Mouse (Mus musculus): ENCODE data around the gene Tenm4. TPM values are rescaled to one million over a fixed set of nuclear protein-coding genes. Genes with fewer than 3 reads are reported as not detected.

Tenm4 gene
- total and polyA plus RNA-seq, 2 experiments = 0.09 to 0.11 TPM

DNA sequence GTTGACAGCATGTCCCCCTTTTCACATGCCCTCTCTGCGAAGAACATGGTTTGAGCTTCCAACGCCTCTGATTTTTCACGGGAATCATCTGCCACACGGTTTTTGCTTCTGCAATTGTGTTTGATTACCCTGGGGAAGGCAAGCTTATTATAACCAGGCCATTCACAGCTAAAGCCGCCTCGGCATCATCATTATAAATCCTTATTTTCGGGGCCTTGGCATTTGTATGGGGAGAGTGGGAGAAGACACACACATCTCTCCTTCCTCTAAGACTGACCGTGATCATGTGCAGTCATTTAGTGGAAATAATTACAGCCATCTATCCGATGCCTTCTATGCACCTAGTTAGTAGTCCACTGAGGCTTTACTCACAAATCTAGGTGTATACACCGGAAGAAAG lies 719.9 kb downstream of the Tenm4 start:
- H3K36me3 ChIP-seq (ENCODE audit: control insufficient read depth, insufficient read depth, low read length) = no peaks in the 10 kb centered on the region
- 94% methylated on average over 10 of the region's 10 CpGs for WGBS
- TF ChIP-seq POLR2A (IDR thresholded peaks at IDR 0.05; ENCODE audit: extremely low read depth, insufficient read depth, low read length) (no peak), CTCF (IDR thresholded peaks at IDR 0.05; ENCODE audit: low read depth, low read length) (no peak)
- no peak overlapping the region for H3K27ac ChIP-seq (replicated peaks; ENCODE audit: insufficient read depth, low read depth, low read length)
- no peak overlapping the region for H3K4me3 ChIP-seq (ENCODE audit: insufficient read depth, low read depth, low read length)
- no peaks in the 10 kb centered on the region for H3K27me3 ChIP-seq (ENCODE audit: control insufficient read depth, insufficient read depth, low read length)
- H3K4me1 ChIP-seq (ENCODE audit: control insufficient read depth, insufficient read depth, low read length) = no peaks in the 10 kb centered on the region
- DNase-seq (ENCODE audit: extremely low read depth, low read depth, low spot score) = no peak
- no peaks in the 10 kb centered on the region for H3K79me2 ChIP-seq (ENCODE audit: control insufficient read depth, insufficient read depth, low read length)
- no peak overlapping the region for H3K9ac ChIP-seq (ENCODE audit: low read depth, low read length)

DNA sequence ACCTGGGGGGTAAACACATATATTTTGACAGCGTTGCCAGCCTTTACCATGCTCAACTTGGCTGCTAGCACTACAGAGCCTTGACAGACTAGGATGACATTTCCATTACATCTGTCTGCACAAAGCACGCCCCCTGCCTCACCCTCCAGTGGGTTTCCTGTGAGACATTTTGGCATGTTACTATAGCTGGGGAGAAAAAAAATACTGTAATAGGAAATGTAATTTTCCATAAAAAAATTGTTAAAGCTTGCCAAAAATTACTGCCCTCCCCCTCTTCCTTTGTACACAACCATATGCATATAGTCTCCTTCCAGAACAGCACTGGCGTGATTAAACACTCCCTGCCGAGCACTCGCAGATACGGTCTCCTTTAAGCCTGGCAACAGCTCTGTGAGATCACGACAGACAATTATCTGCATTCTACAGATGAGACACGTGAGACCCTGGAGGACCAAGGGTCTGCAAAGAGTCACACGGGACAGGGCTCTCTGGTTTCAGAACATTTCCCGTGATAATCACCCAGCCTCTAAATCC lies 728.1 kb downstream of the Tenm4 start:
- no peaks in the 10 kb centered on the region for H3K4me1 ChIP-seq (ENCODE audit: control insufficient read depth, insufficient read depth, low read length)
- peaks cover 3% of the 10 kb centered on the region; the same call in 1 of the 2 replicates for H3K27me3 ChIP-seq (ENCODE audit: control insufficient read depth, insufficient read depth, low read length)
- 64% methylated on average over 10 of the region's 10 CpGs for WGBS
- no peaks in the 10 kb centered on the region for H3K36me3 ChIP-seq (ENCODE audit: control insufficient read depth, insufficient read depth, low read length)
- no peak for DNase-seq (ENCODE audit: extremely low read depth, low read depth, low spot score)
- no peak overlapping the region for H3K27ac ChIP-seq (replicated peaks; ENCODE audit: insufficient read depth, low read depth, low read length)
- no peak overlapping the region for H3K9ac ChIP-seq (ENCODE audit: low read depth, low read length)
- no peak overlapping the region for H3K4me3 ChIP-seq (ENCODE audit: insufficient read depth, low read depth, low read length)
- TF ChIP-seq CTCF (IDR thresholded peaks at IDR 0.05; ENCODE audit: low read depth, low read length) (no peak), POLR2A (IDR thresholded peaks at IDR 0.05; ENCODE audit: extremely low read depth, insufficient read depth, low read length) (no peak)
- no peaks in the 10 kb centered on the region for H3K79me2 ChIP-seq (ENCODE audit: control insufficient read depth, insufficient read depth, low read length)

DNA sequence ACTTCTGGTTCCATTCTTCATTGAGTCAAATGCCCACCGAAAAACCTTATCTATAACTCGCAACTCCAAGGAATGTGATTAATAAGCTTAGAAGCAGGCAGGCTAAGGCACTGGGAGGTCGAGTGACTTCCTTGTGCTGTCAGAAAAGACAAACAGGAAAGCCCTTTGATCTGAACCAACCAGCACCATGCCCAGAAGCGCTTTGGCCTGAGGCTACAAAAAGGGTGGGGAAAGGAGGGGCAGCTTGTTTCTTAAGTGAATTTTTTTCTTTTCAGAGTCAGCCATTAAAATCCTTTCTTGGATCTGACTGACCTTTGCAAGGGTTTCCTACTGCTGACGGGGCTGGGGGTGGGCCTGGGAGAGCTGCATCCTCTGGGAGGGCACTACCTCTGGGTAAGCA lies 731.1 kb downstream of the Tenm4 start:
- H3K4me3 ChIP-seq (ENCODE audit: insufficient read depth, low read depth, low read length) = no peak overlapping the region
- no peaks in the 10 kb centered on the region for H3K36me3 ChIP-seq (ENCODE audit: control insufficient read depth, insufficient read depth, low read length)
- 0 out of 2 replicates have a peak, but pooled peaks cover 2% of the 10 kb centered on the region for H3K4me1 ChIP-seq (ENCODE audit: control insufficient read depth, insufficient read depth, low read length)
- H3K27ac ChIP-seq (replicated peaks; ENCODE audit: insufficient read depth, low read depth, low read length) = no peak overlapping the region
- TF ChIP-seq CTCF (IDR thresholded peaks at IDR 0.05; ENCODE audit: low read depth, low read length) = no peak
- no peak for TF ChIP-seq POLR2A (IDR thresholded peaks at IDR 0.05; ENCODE audit: extremely low read depth, insufficient read depth, low read length)
- H3K79me2 ChIP-seq (ENCODE audit: control insufficient read depth, insufficient read depth, low read length) = no peaks in the 10 kb centered on the region
- no peak for DNase-seq (ENCODE audit: extremely low read depth, low read depth, low spot score)
- WGBS = 71% methylated on average over 5 of the region's 5 CpGs
- H3K27me3 ChIP-seq (ENCODE audit: control insufficient read depth, insufficient read depth, low read length) = peaks cover 5% of the 10 kb centered on the region; the same call in 1 of the 2 replicates
- no peak overlapping the region for H3K9ac ChIP-seq (ENCODE audit: low read depth, low read length)

DNA sequence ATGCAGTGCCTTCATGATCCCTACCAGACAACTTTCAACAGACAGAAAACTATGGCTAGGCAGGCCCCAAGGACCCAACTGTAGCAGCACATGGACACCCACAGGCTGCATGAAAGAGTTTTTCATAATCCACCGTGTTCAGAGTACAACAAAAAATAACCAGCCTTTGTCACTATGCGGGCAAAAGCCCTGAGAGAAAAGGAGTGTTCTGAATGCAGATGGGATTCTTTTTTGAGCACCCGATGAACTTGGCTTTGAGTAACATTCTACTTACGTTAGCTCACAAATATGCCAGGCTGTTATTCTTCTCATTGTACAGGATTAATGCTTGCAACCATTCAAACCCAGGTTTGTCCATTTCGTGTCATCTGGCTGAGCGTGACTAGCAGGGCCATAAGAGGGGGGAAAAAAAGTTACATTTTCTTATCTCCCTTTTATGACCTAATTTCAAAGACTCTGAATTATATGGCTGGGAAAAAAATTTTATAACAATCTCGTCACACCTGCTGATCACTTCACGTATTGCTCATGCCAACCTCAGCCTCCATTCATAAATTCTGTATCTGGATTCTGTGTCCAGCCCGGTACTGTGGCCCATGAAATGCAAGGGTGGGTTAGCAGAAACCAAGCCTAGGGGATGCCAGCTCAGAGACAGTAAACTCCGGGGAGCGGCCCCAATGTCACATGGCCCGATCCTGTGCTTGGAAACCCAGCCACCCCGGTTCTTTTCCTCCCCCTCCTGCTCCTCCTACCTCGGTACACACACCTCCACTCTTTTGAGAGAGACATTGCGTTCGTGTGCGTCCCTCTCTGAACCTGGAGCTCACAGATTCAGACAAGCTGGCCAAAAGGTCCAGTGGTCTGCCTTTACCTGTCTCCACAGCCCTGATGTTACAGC lies 732.3 kb downstream of the Tenm4 start:
- no peak overlapping the region for H3K27ac ChIP-seq (replicated peaks; ENCODE audit: insufficient read depth, low read depth, low read length)
- TF ChIP-seq POLR2A (IDR thresholded peaks at IDR 0.05; ENCODE audit: extremely low read depth, insufficient read depth, low read length) = no peak
- TF ChIP-seq CTCF (IDR thresholded peaks at IDR 0.05; ENCODE audit: low read depth, low read length) = no peak
- H3K4me1 ChIP-seq (ENCODE audit: control insufficient read depth, insufficient read depth, low read length) = 0 out of 2 replicates have a peak, but pooled peaks cover 2% of the 10 kb centered on the region
- DNase-seq (ENCODE audit: extremely low read depth, low read depth, low spot score) = no peak
- H3K79me2 ChIP-seq (ENCODE audit: control insufficient read depth, insufficient read depth, low read length) = no peaks in the 10 kb centered on the region
- peaks cover 5% of the 10 kb centered on the region; the same call in 1 of the 2 replicates for H3K27me3 ChIP-seq (ENCODE audit: control insufficient read depth, insufficient read depth, low read length)
- WGBS = 82% methylated on average over 17 of the region's 17 CpGs
- no peak overlapping the region for H3K4me3 ChIP-seq (ENCODE audit: insufficient read depth, low read depth, low read length)
- H3K9ac ChIP-seq (ENCODE audit: low read depth, low read length) = no peak overlapping the region
- H3K36me3 ChIP-seq (ENCODE audit: control insufficient read depth, insufficient read depth, low read length) = no peaks in the 10 kb centered on the region

DNA sequence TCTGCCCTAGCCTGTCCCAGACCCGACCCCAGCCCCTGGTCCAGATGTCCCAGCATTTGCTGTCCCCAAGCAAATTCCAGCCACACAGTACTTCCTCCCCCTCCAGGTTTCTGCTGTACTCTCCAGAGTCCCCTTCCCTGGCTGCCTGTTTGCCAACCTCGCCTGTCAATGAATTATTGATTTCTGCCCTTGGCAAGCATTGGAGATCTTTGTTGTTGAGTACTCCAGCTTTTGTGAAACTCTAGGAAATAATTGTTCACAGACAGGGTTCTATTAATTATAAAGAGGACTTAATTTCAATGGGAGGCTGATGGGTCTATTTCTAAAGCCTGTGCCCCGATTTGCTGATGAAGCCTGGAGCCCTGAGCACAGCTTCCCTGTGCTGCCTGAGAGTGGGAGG lies 733.4 kb downstream of the Tenm4 start:
- WGBS = 20% methylated on average over 3 of the region's 3 CpGs
- no peak overlapping the region for H3K27ac ChIP-seq (replicated peaks; ENCODE audit: insufficient read depth, low read depth, low read length)
- DNase-seq (ENCODE audit: extremely low read depth, low read depth, low spot score) = peak; percentile 76
- no peaks in the 10 kb centered on the region for H3K36me3 ChIP-seq (ENCODE audit: control insufficient read depth, insufficient read depth, low read length)
- H3K9ac ChIP-seq (ENCODE audit: low read depth, low read length) = no peak overlapping the region
- H3K27me3 ChIP-seq (ENCODE audit: control insufficient read depth, insufficient read depth, low read length) = peaks cover 5% of the 10 kb centered on the region; the same call in 1 of the 2 replicates
- 0 out of 2 replicates have a peak, but pooled peaks cover 2% of the 10 kb centered on the region for H3K4me1 ChIP-seq (ENCODE audit: control insufficient read depth, insufficient read depth, low read length)
- TF ChIP-seq POLR2A (IDR thresholded peaks at IDR 0.05; ENCODE audit: extremely low read depth, insufficient read depth, low read length) (no peak), CTCF (IDR thresholded peaks at IDR 0.05; ENCODE audit: low read depth, low read length) (no peak)
- no peaks in the 10 kb centered on the region for H3K79me2 ChIP-seq (ENCODE audit: control insufficient read depth, insufficient read depth, low read length)
- no peak overlapping the region for H3K4me3 ChIP-seq (ENCODE audit: insufficient read depth, low read depth, low read length)

Data from liver, adult 2 months (tissue).